Mouse (Mus musculus) kidney, postnatal 4 days (tissue): ENCODE data around the gene Cbx6.
A peak's percentile ranks its signal among the peaks of the same experiment; 100 is the strongest.

Source experiments
- DNase-seq, 2 experiments: peaks; one replicate each; pipeline ENCODE4 v3.0.0; 2021; ENCODE audit warnings: mixed read lengths in 2 of 2

Cbx6 gene

DNA sequence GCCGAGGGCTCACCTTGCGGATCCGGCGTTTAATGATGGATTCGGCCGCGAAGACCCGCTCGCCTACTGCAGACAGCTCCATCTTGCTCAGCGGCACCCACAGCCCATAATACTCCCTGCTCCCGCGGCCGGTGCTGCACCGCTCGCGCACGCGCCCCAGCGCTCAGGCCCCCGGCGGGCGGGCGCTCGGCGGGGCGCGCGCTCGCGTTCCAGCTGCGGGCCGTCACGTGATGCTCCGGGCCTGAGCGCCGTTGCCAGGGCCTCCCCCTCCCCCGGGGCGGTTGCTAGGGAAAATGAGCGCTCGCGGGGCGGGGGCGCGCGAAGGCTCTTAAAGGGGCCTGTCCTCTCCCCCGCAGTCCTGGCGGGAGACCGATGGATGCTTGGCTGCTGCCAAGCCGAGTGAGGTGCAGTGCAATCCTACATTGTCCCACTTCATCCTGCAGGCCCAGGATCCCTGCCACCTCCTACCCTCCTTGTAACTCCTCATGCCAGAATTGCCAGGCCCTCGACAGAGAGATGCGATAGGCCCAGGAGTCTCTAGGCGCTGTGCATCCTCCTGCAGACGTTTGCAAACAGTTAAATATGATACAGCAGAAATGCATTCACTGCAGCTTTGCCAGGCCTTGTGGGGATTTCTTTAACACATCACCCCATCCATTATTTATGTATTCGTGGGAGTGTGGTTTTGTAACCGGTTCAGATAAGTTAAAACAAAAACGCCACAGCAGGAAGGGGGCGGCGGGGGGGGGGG lies at the start of gene Cbx6, which contains the start of gene Npcd:
TSS of gene Cbx6 (minus strand) at position 559 of the 751 bp plus-strand sequence.
TSS of gene Npcd (minus strand) at position 108 of the 751 bp plus-strand sequence.
- DNase-seq, result peak; percentile 99 to 100

DNA sequence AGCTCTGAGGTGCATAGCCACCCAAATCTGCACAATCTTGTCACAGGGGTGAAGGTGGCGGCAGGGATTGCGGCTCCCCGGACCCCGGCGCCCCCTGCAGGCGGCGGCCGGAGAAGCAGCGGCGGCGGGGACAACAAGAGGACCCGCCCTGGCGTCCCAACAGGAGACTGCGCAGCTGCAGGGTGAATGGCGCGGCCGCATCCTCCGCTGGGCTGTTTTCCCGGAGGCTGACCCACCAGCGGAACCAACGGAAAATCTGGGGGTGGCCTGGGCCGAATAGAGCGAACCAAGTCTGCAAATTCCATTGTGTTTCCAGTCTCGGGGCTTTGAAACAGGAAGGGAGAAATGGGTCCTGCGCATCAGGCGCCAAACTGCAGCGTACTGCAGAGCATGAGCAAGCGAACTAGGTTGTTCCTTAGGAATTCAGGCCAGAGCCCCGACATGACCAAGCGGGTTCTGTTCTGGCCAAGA lies 48.9 kb upstream of the Cbx6 start:
- DNase-seq, result peak; percentile 95 to 97

- peak; percentile 18 to 53 for DNase-seq
Measured at GRCm38 (mm10) chr15:79882623-79883267, 48.3 kb upstream of the Cbx6 start.

DNA sequence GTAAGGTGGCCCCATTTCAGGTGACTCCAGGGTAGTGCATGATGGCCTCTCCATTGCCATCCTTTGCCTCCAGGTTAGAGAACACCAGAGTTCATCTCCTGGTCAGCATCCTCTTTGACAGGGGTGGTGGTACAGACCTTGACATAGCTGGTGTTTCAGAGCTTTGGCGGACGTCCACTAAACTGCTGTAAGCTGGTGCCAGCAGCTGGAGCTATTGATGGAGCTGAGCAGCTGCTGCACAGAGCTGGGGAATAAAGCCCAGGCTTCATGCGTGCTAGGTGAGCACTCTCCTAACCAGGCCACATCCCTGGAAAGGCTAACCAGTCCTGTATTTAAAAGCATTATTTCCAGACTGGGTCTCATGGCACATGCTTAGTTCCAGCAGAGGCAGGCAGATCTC lies 46.0 kb upstream of the Cbx6 start:
- no peak for DNase-seq

GRCm38 (mm10) chr15:79879319-79879718 lies 44.8 kb upstream of the Cbx6 start:
- DNase-seq, result peak; percentile 78 to 85

DNA sequence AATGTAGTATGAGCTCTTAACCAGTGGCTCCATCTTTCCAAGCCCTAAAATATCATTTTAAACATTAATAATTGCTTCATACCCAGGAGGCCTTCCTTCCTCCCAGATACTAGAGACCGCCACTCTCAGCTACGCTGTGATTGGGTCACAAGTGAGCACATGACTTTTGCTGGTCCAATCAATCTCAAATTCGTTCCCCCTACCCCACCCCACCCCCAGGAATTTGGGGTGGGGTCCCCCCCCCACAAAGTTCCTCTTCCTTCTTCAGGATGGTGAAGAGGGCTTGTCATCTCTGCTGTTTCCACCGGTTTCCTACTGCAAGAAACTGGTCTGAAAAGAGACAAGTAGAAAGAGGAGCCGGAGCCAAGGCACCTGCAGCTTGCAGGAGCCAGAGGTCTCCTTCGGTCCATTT lies 44.2 kb upstream of the Cbx6 start:
- peak; percentile 47 to 69 for DNase-seq

DNA sequence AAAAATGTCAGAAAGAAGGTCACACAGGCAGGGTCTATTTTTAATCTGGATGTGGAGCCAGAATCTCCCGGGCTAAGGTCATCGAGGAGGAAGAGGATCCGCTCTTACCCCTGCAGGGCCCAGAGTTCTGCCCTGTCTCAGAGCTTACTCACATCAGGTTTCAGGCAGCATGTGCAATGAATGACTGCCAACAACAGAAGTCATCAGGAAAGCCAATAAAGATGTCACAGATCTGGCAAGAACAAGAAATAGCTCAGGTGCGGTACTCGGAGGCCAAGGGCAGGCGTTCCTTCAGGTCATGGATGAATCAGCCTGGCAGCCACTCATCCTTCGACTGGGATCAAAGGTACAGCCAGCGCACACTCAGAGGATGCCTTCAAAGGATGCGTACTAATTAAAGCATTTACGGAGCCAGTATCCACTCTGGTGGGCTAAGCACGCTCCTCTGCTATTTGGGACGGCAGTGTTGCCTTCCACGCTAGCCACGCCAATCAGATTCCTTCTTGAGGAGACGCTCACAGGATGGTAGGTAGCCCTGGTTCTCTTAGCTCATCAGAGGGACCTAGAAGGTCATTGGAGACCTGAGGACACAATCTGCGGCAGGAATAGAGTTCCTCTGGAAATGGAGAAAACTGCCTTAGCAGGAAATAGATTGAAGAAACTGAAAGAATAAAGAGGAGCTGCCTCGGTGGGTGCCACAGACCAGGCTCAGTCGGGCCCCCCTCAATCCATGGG lies 40.9 kb upstream of the Cbx6 start:
- no peak for DNase-seq

DNA sequence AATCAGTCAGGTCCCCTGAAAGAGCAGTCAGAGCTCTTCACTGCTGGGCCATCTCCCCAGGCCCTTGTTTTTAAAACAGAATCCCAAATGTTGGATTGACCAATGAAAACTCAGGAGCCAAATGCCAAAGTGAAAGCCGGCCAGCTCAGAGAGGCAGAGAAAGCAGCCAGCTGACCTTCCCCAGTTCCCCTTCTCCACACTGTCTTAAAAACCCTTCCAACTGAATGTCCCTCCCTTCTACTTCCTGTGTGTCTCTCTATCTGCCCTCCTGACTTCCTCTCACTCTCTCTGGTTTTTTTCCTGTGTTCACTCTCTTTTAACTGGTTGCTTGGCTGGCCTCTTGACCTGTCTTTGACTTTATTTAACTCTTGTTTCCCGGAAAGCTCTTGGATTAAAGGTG lies 39.5 kb upstream of the Cbx6 start:
- no peak for DNase-seq

DNA sequence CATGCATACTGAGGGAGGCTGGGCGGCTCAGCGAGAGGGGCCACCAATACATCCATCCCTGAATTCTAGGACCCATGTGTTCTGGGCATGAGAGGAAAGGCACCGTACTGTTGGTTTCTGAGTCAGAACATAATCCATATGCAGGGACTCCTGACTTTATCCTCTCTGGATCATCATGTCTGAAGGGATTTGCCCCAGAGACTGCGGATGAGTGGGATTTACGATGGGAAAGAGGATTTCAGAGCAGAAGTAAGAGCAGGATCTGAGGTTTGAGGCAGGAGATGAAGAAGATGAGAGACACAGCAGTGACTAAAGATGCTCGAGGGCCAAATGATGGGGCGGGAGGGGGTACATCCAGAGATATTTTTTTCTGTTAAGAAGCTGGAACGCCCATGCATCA lies 39.1 kb upstream of the Cbx6 start:
- DNase-seq, result no peak

DNA sequence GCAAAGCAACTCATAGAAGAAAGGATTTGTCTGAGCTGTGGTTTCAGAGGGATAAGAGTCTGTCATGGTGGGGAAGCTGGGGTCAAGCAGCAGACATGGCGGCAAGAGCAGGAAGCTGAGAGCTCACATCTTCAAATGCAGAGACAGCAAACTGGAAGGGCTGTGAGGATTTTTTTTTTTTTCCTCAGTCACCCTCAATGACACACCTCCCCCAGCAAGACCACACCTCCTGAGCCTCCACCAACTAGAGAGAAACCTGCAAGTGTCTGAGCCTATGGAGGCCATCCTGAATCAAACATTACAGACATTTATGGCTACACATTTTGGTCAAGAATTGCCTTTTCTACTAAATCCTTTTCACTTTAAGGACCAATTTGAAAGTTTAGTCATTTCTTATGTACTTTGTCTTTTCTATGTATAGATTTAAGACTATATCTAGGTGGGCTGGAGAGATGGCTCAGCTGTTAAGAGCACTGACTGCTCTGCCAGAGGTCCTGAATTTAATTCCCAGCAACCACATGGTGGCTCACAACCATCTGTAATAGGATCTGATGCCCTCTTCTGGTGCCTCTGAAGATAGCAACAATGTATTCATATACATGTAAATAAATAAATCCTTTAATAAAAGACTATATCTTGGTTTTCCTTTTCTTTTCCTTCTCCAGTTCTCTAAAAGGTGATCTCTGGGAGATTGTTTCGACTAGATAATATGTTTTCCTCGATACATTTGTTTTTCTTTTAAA lies 32.9 kb upstream of the Cbx6 start:
- no peak for DNase-seq

- no peak for DNase-seq
Measured at GRCm38 (mm10) chr15:79859821-79860220, 25.3 kb upstream of the Cbx6 start.

DNA sequence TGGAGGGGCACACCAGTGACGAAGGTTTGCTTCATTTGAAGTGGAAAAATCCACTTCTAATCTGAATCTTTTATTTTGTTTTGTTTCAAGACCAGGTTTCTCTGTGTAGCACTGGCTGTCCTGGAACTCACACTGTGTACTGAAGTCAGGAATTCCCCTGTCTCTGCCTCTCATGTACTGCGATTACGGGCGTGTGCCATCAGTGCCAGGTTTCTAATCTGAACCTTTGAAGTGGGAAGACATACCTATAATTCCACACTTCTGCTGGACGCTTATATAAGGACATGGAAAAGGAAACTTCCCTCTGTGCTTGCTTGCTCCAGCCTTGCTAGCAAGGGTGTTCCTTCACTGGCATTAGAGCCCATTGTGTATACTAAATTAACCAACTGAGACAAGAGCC lies 24.5 kb upstream of the Cbx6 start:
- no peak for DNase-seq

DNA sequence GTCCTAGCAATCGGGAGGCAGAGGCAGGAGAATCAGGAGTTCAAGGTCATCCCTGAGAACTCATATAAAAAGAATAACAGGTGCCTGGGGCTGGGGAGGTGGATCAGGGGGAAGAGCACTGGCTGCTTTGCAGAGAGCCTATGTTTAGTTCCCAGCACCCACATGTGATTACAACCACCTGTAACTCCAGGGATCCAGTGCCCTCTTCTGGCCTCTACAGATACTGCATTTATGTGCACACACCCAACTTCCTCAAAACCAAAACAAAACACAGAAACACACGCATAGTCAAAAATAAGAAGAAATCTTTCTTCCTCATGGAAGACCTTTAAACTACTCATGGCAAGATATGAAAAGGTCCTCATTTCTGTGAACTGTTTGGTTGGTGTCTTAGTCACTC lies 15.7 kb upstream of the Cbx6 start:
- no peak for DNase-seq

GRCm38 (mm10) chr15:79847100-79847499 lies 12.6 kb upstream of the Cbx6 start:
- DNase-seq, result peak; percentile 59 to 69

DNA sequence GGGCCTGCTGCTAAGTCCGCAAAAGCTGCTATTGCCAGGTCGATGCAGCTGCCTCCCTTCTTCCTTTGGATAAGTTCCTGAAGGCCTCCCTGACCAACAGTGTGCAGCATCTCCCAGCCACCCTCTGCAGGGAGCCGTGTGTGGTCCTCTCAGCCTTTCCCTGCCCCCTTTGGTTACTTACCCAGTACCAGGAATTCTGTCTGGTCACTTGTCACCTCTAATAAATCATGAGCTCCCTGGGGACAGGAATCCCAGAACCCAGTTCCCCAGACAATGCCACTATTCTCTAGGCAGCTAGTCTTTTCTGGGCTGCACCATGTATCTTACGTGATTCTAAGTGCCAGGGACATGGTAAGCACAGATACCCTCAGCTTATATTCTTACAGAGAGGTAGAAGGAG lies 11.5 kb upstream of the Cbx6 start:
- DNase-seq, result peak in 1 of 2 experiments; percentile 19

GRCm38 (mm10) chr15:79842985-79843384 lies 8.5 kb upstream of the Cbx6 start:
- no peak for DNase-seq

DNA sequence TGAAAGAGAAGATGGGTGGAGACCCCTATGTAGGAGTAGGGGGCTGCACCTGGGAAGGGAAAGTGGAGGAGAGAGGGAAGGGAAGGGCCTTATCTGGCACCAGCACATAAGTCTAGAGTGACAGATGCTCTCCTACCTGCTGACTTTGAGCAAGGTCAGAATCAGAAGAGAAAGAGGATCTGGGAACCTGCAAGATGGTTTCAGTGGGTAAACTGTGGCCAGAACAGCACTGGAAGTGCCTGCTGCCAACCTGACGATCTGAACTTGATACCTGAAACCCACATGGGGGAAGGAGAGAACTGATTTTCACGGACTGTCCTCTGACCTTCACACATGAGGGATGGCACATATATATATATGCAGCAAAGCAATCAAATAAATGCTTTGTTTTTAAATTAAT lies 5.8 kb upstream of the Cbx6 start:
- no peak for DNase-seq

DNA sequence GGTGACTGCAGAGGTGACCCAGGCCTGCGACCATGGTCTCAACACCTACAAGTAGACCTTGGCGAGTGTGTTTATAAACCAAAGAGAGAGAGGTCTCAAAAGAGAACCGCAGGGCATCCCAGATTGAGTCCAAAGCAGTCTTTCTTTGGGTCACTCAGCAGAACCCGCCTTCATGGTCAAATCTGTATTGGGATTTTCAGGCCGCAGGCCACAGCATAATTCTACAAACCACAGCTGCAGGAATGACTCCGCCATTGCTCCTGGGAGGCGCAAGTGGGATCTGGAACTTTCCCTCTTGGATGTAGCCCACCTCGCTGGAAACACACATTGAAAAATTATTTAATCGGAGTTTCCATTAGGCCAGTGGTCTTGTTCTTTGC lies 383 bp upstream of the Cbx6 start:
- DNase-seq, result no peak

DNA sequence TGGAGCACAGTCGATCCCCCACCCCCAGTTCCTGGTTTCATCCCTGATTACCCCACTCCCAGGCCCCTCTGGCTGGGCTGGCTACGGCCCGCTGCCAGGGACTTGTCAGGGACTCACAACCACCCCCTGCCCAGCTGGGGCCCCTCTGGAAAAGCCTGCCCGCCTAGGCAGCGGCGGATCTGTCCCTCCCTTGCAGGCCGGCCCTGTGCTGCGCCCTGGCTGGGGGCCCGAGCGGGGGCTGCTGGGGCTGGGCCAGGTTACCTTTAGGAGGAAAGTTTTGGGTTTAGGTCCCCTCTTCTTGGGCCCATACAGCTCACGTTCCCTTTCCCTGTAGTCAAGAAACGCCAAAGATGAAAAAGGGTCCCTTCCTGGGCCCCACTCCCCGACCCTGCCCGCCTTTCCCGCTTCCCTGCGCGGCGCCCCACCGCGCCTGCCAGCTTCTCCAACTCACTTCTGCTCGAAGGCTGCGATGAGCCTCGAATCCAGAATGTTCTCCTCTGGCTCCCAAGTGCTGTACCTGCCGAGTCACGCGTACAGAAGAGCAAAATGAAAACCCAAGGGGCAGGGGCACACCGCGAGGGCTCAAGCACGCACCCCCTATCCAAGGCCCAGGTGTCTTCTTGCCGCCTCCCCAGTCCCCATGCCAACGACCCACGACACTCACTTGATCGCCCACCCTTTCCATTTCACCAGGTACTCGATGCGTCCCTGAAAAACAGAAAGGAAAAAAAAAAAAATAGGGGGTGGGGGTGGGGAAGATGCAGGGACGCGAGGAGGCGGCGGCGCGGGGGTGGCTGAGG lies 1.0 kb downstream of the Cbx6 start:
- DNase-seq, result peak; percentile 54 to 63

DNA sequence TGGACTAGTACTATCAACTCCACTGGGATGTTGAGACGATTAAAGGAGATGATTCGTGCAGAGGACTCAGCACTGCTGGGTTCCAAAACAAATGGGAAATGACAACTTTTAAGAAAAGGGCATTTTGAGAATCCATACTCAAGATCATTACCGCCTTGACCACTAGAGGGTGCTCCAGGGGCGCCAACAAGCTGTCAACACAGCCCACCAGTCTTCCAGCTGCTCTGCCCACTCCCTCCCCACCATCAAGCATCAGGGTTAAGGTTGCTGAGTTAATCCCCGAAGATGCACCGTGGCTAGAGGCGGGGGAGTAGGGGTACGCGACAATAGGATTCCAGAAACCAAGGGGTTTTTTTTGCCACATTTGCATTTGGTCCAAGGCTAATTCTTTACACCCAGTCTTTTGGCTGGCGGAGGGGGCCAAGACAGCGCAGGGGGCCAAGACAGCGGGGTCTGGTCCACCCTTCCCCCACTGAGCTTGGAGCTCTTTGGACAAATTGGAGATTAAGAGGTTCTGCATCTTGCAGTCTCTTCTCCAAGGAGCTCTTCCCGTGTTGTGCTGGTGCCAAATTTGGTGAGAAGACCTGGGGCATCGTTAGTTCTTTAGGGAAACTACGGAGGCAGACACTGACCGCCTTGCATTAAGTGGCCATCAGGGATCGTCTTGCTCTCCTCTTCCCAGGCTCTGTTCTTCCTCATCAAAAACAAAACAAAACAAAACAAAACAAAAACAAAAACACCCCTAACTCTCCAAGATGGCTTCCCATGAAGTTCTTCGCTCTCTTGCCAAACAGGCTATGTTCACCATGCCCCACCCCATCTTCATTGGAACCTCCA lies 2.2 kb downstream of the Cbx6 start:
- DNase-seq, result peak; percentile 88 to 90

DNA sequence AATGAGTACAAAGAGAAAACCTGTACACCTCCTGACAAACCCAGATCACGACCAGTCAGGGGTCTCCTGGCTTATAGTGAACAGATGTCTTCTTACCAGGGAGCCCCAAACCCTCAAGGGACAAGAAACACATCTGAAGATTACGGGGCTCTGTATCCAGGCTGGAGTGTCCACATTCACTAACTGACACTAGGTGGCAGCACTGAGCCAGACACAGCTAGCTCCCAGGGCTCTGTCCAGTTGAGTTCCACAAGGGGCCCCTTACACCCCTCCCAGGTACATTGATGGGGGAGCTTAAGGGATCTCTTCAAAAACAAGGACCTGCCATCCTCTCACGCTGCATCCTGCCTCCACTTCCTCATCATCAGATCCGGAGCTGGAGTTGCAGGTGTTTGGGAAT lies 4.1 kb downstream of the Cbx6 start:
- peak; percentile 83 to 87 for DNase-seq
